Mouse (Mus musculus): ENCODE measurements at regions not wholly inside any gene's neighbourhood (a gene's known extent, or its start where the extent isn't known, plus 50 kb on each side); places are given as distances from the start of the nearest gene placed in this dataset.
"Not testable (repeated sequence)": the region's sequence is repeated elsewhere in the genome, so short reads cannot be mapped to it uniquely, and the experiment has no call there.

DNA sequence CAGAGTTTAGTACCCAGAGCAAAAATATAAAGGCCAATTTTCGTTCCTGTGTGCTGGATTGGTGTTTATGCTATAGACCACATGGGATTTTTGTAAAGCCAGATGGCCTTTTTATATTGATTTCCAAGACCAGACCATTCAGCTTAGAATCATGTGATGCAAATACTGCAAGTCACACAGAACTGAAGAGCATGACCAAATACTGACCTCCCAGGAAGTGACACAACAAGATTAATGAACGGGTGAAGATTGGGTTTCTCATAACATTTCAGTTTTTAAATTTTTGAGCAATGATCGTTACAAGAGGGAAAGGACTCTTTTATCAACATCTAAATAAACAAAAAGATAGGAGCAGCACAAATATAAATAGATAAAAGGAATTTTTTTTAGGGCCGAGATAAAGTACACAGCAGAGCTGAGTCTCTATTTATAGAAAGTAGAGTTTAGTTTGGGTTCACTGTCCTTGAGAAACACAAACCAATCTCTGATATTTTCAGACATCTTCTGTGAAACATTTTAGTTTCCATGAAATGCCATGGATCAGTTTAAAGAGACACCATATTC lies 105.7 kb upstream of the Tars start:
- intact Hi-C loops (cut with DNase I): no loop called here
- H3K4me3 ChIP-seq: no peak overlapping the region
- H3K27ac ChIP-seq: no peak overlapping the region
- no peak for DNase-seq (ENCODE audit: extremely low spot score in 1 of 2, low spot score in 2 of 2)
- TF ChIP-seq CTCF (IDR thresholded peaks at IDR 0.05): no peak

DNA sequence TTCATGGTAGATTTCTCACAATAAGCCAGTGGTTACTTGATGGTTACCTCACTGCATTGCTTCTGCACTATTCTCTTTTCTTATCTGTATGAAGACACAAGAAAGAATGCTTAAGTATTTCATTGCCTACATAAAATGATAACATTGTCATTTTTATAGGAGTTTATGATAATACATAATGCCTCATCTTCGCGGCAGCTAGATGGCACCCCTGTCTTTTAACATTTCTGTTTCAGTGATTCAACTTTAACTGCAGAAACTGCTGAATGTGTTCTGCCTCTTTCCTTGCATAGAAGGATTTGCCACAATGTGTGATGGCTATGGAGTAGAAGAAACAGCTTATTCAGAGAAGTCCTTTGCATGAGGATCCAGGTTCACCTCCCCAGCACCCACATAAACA lies 97.0 kb upstream of the Tars start:
- Histone ChIP-seq H3K4me3 (no peak overlapping the region), H3K27ac (no peak overlapping the region)
- DNase-seq (ENCODE audit: extremely low spot score in 1 of 2, low spot score in 2 of 2): no peak
- intact Hi-C loops (cut with DNase I): loop anchor here (5.0 kb wide), 1 partner anchor 471 kb away; no protein-coding TSS in a partner anchor
- TF ChIP-seq CTCF (IDR thresholded peaks at IDR 0.05): peak; percentile 49

- H3K27ac ChIP-seq: no peak overlapping the region
- no peak for DNase-seq (ENCODE audit: extremely low spot score in 1 of 2, low spot score in 2 of 2)
- intact Hi-C loops (cut with DNase I): no loop called here
- TF ChIP-seq CTCF (IDR thresholded peaks at IDR 0.05): no peak
- no peak overlapping the region for H3K4me3 ChIP-seq
Measured at GRCm38 (mm10) chr15:11489116-11489515, 89.7 kb upstream of the Tars start.

GRCm38 (mm10) chr15:11487268-11487783 lies 87.9 kb upstream of the Tars start:
- no peak for DNase-seq (ENCODE audit: extremely low spot score in 1 of 2, low spot score in 2 of 2)
- H3K27ac ChIP-seq: no peak overlapping the region
- H3K4me3 ChIP-seq: no peak overlapping the region
- intact Hi-C loops (cut with DNase I): no loop called here
- no peak for TF ChIP-seq CTCF (IDR thresholded peaks at IDR 0.05)

GRCm38 (mm10) chr15:11483916-11484315 lies 84.5 kb upstream of the Tars start:
- no peak for TF ChIP-seq CTCF (IDR thresholded peaks at IDR 0.05)
- Histone ChIP-seq H3K4me3 (no peak overlapping the region), H3K27ac (no peak overlapping the region)
- no peak for DNase-seq (ENCODE audit: extremely low spot score in 1 of 2, low spot score in 2 of 2)
- intact Hi-C loops (cut with DNase I): no loop called here

GRCm38 (mm10) chr15:11479166-11479944 lies 79.9 kb upstream of the Tars start:
- Histone ChIP-seq H3K27ac (no peak overlapping the region), H3K4me3 (no peak overlapping the region)
- no peak; the same call in 1 of the 2 replicates for TF ChIP-seq CTCF (IDR thresholded peaks at IDR 0.05)
- DNase-seq (ENCODE audit: extremely low spot score in 1 of 2, low spot score in 2 of 2): no peak
- intact Hi-C loops (cut with DNase I): no loop called here

GRCm38 (mm10) chr15:11476248-11476647 lies 76.8 kb upstream of the Tars start:
- no peak for TF ChIP-seq CTCF (IDR thresholded peaks at IDR 0.05)

GRCm38 (mm10) chr15:11463341-11463740 lies 63.9 kb upstream of the Tars start:
- intact Hi-C loops (cut with DNase I): no loop called here
- Histone ChIP-seq H3K4me3 (no peak overlapping the region), H3K27ac (no peak overlapping the region)
- no peak for TF ChIP-seq CTCF (IDR thresholded peaks at IDR 0.05)
- no peak for DNase-seq (ENCODE audit: extremely low spot score in 1 of 2, low spot score in 2 of 2)

More at GRCm38 (mm10) chr15:11476248-11476647, 76.8 kb upstream of the Tars start:
- Histone ChIP-seq H3K4me3 (no peak overlapping the region), H3K27ac (no peak overlapping the region)
- no peak for DNase-seq (ENCODE audit: extremely low spot score in 1 of 2, low spot score in 2 of 2)
- intact Hi-C loops (cut with DNase I): no loop called here

- H3K27ac ChIP-seq; DNase-seq (ENCODE audit: extremely low spot score in 1 of 2, low spot score in 2 of 2); H3K4me3 ChIP-seq; intact Hi-C loops (cut with DNase I): not testable (repeated sequence)
Measured at GRCm38 (mm10) chr15:11461575-11461974, 62.1 kb upstream of the Tars start.

DNA sequence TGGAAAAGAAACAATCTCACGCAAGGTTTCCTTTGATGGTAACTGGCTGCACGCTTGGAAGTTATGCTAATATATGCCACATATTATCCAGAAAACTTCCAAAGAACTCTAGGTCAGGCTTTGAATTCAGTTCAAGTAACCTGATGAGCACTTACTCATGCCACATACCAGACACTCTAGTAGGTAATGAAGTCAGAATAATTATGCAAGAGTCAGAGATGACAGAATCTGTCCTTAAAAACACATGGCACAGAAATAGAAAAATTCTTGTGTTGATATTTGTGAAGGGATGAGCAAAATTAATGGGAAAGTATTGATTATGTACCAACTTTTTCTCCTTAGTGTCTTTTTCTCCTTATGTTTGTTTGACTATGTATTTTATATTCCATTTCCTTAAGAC lies 59.8 kb upstream of the Tars start:
- Histone ChIP-seq H3K27ac (no peak overlapping the region), H3K4me3 (no peak overlapping the region)
- no peak for DNase-seq (ENCODE audit: extremely low spot score in 1 of 2, low spot score in 2 of 2)
- TF ChIP-seq CTCF (IDR thresholded peaks at IDR 0.05): no peak
- intact Hi-C loops (cut with DNase I): no loop called here

- TF ChIP-seq CTCF (IDR thresholded peaks at IDR 0.05): no peak
- Histone ChIP-seq H3K4me3 (no peak overlapping the region), H3K27ac (no peak overlapping the region)
- no peak for DNase-seq (ENCODE audit: extremely low spot score in 1 of 2, low spot score in 2 of 2)
- intact Hi-C loops (cut with DNase I): no loop called here
Measured at GRCm38 (mm10) chr15:11457278-11457677, 57.8 kb upstream of the Tars start.

DNA sequence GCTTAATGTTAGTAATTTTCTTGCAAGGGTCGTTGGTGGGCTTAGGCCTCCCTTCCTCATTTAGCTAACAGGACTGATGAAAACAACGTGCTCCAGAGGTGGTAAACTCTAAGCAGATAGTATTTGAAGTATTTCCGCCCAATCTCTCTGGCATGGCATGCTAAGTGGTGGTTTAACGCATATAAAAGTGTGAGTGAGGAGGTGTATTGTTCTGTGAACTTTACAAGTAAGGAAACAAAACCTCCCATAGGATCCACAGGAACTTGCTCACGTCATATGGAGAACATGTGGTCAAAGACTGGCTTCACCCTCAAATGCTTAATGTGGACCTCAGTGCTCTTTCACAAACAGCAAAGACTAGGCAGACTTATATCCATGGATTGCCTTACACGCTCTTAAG lies 56.5 kb upstream of the Tars start:
- intact Hi-C loops (cut with DNase I): no loop called here
- Histone ChIP-seq H3K4me3 (no peak overlapping the region), H3K27ac (no peak overlapping the region)
- no peak for TF ChIP-seq CTCF (IDR thresholded peaks at IDR 0.05)
- no peak for DNase-seq (ENCODE audit: extremely low spot score in 1 of 2, low spot score in 2 of 2)

DNA sequence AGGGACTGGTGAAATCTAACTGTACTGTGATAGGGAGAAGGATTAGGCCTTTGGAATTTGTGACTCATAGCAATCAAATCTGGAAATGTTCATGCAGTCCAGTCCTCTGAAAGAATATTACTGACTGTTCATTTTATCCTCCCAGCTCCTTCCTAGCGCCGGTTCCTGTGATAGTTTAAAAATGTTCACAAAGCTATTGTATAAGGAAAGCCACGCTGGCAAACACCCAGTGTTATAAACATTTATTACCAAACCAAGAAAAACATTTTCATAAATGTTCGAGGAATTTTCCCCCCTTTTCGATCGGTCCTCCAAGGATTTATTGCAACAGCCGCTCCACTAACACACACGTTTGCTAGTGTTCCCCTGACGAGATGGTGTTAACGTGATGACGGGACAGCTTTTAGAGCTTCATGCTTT lies 55.9 kb upstream of the Tars start:
- DNase-seq (ENCODE audit: extremely low spot score in 1 of 2, low spot score in 2 of 2): no peak
- Histone ChIP-seq H3K4me3 (no peak overlapping the region), H3K27ac (no peak overlapping the region)
- intact Hi-C loops (cut with DNase I): no loop called here
- no peak for TF ChIP-seq CTCF (IDR thresholded peaks at IDR 0.05)
